Mouse (Mus musculus) lung, adult 2 months (tissue): Measurements from ENCODE around the gene Brox. TPM values are rescaled to one million over a fixed set of nuclear protein-coding genes. Genes with fewer than 3 reads are reported as not detected.

ENCODE experiments used
- DNase-seq: peaks from one replicate; pipeline ENCODE4 v3.0.0; 2022
- H3K4me1 ChIP-seq: fragments of 200-500 bp; 2 replicates; pipeline ENCODE4 v1.6.1; 2011; ENCODE audit warnings: low read length; ENCODE audit not compliant: control insufficient read depth, insufficient read depth
- H3K4me3 ChIP-seq: fragments of 200-500 bp; replicated peaks from 2 replicates; pipeline ENCODE3; 2011; ENCODE audit warnings: low read depth, mild to moderate bottlenecking, control low read depth, low read length; ENCODE audit errors: extremely low read depth
- CTCF ChIP-seq: fragments of 200-500 bp; IDR thresholded peaks from 2 replicates; pipeline ENCODE4 v1.5.1; 2011; ENCODE audit warnings: mild to moderate bottlenecking, low read length, control low read depth; ENCODE audit not compliant: insufficient read depth
- POLR2A ChIP-seq: fragments of 200-500 bp; IDR thresholded peaks from 2 replicates; pipeline ENCODE4 v1.6.1; 2011; ENCODE audit warnings: low read depth, mild to moderate bottlenecking, control low read depth, low read length, borderline replicate concordance; ENCODE audit errors: extremely low read depth
- WGBS: fragments of 180-500 bp; shearing (Covaris S2); methylation state at CpG from one replicate; pipeline ENCODE4 v1.1.7; 2018; 5-methylcytosine and 5-hydroxymethylcytosine counted together
- polyA plus RNA-seq: library from polyadenylated mRNA; depleted of rRNA; stranded (reverse); fragments of >200 nt; gene quantifications from 2 replicates; pipeline ENCODE4 v1.2.3, GENCODE M21; 2012; rRNA removed

Gene Brox
- polyA plus RNA-seq, 1 experiment: 19.3 TPM

GRCm38 (mm10) chr1:183233679-183234174, 63.3 kb downstream of the Brox start:
- no peak for DNase-seq
- no peak overlapping the region for H3K4me3 ChIP-seq
- no peaks in the 10 kb centered on the region for H3K4me1 ChIP-seq
- TF ChIP-seq POLR2A: no peak
- no peak for TF ChIP-seq CTCF
- WGBS: 79% methylated on average over 11 of the region's 11 CpGs

- TF ChIP-seq POLR2A: no peak
- no peak for TF ChIP-seq CTCF
- whole genome bisulfite sequencing: 75% methylated on average over 7 of the region's 7 CpGs
- Histone ChIP-seq H3K4me1 (no peaks in the 10 kb centered on the region), H3K4me3 (no peak overlapping the region)
- DNase-seq: no peak
These were observed 63.9 kb downstream of the Brox start for GRCm38 (mm10) chr1:183232985-183233678.

GRCm38 (mm10) chr1:183227469-183227868, 69.6 kb downstream of the Brox start:
- TF ChIP-seq CTCF: no peak
- WGBS: 72% methylated on average over 7 of the region's 7 CpGs
- H3K4me1 ChIP-seq: no peaks in the 10 kb centered on the region
- DNase-seq: no peak
- no peak overlapping the region for H3K4me3 ChIP-seq

Other genes starting within 250 kb of the Brox start
- gene Disp1, start 75.7 kb downstream of the Brox start, polyA plus RNA-seq: 9.2 and 9.7 TPM in 2 replicates
- 14.7 and 24.7 TPM in 2 replicates for gene Aida, start 679 bp downstream of the Brox start, polyA plus RNA-seq
- 45.6 and 57.0 TPM in 2 replicates for gene Mia3, start 72.3 kb upstream of the Brox start, polyA plus RNA-seq
- 5.6 and 10.3 TPM in 2 replicates for gene Taf1a, start 91.7 kb upstream of the Brox start, polyA plus RNA-seq
- gene Hhipl2, start 120.9 kb upstream of the Brox start, polyA plus RNA-seq: 0.08 and 0.10 TPM in 2 replicates